Mouse (Mus musculus): ENCODE measurements at regions not wholly inside any gene's neighbourhood (a gene's known extent, or its start where the extent isn't known, plus 50 kb on each side); places are given as distances from the start of the nearest gene placed in this dataset.

- peak; percentile 48 for DNase-seq (ENCODE audit: low read depth, low spot score)
Measured at GRCm38 (mm10) chr1:35826575-35827114, 241.6 kb upstream of the Hs6st1 start.

- no peak for DNase-seq (ENCODE audit: low read depth, low spot score)
Measured at GRCm38 (mm10) chr1:35827471-35827870, 240.7 kb upstream of the Hs6st1 start.

- no peak for DNase-seq (ENCODE audit: low read depth, low spot score)
Measured at GRCm38 (mm10) chr1:35834180-35834579, 234.0 kb upstream of the Hs6st1 start.

- DNase-seq (ENCODE audit: low read depth, low spot score) = no peak
Measured at GRCm38 (mm10) chr1:35836552-35836951, 231.6 kb upstream of the Hs6st1 start.

GRCm38 (mm10) chr1:35838625-35839024 lies 229.6 kb upstream of the Hs6st1 start:
- no peak for DNase-seq (ENCODE audit: low read depth, low spot score)

- DNase-seq (ENCODE audit: low read depth, low spot score) = peak; percentile 30
Measured at GRCm38 (mm10) chr1:35839446-35839845, 228.8 kb upstream of the Hs6st1 start.

- no peak for DNase-seq (ENCODE audit: low read depth, low spot score)
Measured at GRCm38 (mm10) chr1:35841626-35842025, 226.6 kb upstream of the Hs6st1 start.

- no peak for DNase-seq (ENCODE audit: low read depth, low spot score)
Measured at GRCm38 (mm10) chr1:35842707-35843106, 225.5 kb upstream of the Hs6st1 start.

DNA sequence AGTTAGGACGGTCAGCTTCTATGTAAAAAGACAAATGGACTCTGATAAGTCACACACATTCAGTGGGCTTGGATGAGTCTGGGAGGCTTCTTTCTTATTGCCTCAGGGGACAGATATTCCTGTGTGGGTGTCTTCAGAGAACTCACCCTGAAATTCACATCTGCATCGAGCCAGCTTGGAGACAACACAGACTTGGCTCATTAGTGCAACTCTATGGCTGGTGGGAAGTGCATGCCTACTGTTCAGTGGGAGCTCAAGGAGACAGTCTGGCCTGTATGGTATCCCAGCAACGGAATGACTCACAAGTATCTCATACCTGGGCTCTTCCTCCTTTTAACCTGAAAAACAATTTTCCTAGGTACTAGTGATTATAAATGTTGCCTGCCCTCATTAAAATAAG lies 224.6 kb upstream of the Hs6st1 start:
- DNase-seq (ENCODE audit: low read depth, low spot score) = peak; percentile 76

DNA sequence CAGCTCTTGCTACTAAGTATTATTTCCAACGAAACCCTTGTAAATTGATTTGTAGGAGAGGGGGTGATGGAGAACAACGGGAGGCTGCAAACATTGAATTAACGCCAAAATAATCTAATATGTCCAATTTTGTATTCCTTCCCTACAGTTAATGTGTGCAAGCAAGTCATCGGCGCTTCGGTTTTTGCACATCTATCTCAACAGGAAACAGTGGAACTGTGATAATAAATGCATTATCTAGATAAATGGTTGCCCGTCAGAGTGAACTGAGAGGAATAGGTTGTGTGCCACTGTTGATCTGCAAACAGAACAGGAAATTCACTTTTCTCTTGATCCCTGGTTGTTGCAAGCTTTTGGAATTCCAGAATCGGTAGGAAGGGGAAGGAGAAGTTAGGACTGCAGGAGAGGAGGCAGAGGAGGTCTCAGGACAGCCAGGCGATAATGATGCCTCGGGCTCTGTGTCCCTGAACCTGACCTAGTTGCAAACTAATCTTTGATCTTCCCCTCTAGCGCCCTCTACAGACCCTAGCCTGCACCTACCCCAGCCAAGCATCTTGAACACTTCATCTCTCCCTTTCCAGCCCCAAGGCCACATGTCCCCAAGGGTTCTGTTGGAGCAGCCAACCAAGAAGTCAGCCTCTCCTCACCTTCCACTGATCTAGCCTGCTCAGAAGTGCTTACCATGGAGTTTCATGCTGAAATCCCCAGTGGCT lies 221.8 kb upstream of the Hs6st1 start:
- DNase-seq (ENCODE audit: low read depth, low spot score) = peak; percentile 56

DNA sequence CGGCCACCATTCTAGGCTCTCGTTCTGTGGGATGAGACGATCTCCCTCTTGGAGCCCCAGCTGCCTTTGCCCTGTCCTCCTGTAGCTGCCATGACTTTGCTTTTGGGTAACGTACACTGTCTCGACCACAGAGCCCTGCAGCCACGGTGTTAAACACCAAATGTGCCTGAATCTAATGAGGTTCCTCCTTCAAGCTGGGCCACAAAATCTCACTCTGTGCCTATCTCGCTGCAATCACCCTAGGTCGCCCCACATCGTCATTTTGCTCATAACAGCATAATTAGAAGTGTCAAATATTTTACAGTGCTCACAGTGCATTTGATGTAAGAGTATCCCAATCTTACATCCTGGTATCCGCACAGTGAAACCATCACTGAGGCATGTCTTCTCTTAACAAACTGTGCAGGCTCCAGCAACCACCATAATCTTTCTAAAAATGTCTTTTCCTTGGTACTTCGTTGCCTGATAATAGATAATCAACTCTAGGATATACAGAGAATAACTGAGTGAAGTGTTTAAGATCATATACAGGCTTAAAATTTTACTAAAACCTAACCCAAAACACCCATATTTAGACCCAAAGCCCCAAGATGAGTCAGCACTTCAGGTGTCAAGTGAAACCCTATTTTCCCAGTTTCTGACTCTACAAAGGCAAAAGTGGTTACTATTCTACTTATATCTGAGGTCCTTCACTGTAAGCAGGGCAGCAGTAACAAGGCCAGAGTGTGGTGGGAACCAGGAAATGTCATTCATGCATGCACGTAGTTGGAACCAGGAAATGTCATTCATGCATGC lies 219.8 kb upstream of the Hs6st1 start:
- no peak for DNase-seq (ENCODE audit: low read depth, low spot score)

- DNase-seq (ENCODE audit: low read depth, low spot score) = peak; percentile 70
Measured at GRCm38 (mm10) chr1:35849406-35850190, 218.6 kb upstream of the Hs6st1 start.

DNA sequence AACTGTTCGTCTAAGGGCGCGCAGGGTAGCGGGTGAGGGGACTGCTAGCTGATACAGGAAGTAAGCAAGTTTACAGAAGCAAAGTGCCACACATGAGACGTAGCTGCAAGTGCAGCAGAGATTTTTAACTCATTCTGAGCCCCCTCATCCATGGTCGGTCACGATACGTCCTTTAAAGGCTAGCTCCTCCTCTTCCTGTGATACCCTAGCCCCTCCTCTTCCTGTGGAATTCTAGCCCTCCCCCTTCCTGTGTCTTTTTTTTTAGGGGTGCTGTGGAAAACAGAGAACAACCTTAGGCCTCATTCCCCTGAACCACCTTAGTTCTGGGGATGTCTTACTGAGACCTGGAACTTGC lies 218.0 kb upstream of the Hs6st1 start:
- DNase-seq (ENCODE audit: low read depth, low spot score) = no peak

- DNase-seq (ENCODE audit: low read depth, low spot score) = peak; percentile 28
Measured at GRCm38 (mm10) chr1:35850566-35851085, 217.6 kb upstream of the Hs6st1 start.

DNA sequence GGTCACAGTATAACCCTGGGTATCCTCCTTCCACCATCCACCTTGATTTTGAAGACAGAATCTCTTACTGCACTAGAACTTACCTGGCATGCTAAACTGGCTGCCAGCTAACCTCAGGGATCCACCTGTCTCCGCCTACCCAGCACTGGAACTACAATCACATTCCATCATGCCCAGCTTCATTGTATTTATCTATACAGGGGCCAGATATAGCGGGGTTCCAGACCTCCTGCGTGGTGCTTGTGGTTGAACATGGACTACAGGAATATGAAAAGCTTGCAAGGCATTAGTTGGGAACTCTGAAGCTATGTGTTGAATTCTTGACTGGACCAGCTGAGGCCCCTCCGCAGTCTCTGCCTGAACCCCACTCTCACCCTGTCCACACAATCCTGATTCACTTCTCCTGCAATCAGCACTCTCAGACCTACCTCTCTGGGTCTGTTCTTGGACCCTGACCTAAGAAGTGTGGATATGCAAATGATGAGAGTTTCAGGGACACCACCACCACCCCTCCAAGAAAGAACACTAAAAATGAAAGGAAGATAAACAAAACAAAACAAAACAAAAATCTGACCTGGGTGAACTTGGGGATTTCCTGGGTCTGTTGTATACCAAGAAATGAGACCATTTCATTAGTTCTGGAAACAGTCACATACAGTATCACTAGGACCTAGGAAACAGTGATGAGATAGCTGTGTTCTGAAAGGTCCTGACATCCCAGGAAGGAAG lies 216.4 kb upstream of the Hs6st1 start:
- no peak for DNase-seq (ENCODE audit: low read depth, low spot score)

DNA sequence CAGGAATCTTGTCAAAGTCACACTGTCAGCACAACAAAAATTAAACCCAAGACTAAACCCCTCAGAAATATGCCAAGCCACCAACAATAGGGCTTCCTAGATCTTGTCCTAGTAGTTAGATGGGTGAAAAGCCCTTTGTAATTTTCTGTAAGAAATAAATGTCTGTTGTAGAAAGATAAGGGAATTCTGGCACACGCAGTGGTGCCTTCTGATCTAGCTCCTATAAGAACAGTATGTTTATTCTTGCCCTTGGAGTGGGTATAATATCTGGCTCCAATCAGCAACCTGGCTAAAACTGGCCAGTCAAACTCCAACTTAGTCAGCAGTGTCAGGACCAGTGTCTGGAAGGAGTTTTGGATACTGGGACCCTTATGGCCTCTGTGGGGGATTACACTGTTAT lies 215.2 kb upstream of the Hs6st1 start:
- DNase-seq (ENCODE audit: low read depth, low spot score) = no peak

- no peak for DNase-seq (ENCODE audit: low read depth, low spot score)
Measured at GRCm38 (mm10) chr1:35855650-35856049, 212.6 kb upstream of the Hs6st1 start.

DNA sequence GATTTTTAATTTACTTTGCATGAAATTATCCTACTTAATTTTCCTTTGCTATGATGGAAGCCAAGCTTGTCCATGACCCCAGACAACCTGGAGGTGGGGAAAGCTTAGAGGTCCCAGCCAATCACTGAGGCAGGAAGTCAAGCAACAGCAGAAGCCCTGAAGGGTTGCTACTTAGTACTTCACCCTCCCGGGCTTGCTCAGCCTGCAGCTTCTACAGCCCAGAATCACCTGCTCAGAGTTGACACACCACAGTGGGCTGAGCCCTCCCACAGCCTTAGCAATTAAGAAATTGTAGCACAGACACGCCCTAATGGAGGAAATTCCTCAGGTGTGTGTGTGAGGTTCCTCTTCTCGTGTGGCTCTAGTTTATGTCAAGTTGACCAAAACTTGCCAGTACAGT lies 209.9 kb upstream of the Hs6st1 start:
- no peak for DNase-seq (ENCODE audit: low read depth, low spot score)

DNA sequence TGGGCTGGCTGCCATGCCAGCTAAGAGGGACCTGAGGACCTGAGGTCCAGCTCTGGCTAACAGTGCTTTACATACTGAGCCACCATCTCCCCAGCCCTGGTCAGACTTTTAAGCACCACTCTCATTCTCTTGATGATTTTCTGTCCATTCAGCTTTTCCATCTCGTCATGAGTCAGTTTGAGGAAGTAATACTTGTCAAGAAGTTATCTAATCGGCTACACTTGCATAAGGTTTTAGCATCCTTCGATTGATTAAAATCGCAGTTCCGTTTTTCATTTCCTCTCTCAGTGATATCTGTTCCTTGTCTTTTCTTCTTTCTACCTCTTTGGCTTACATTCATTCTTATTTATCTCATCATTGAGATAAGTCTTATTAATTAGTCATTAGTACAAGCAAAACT lies 207.4 kb upstream of the Hs6st1 start:
- DNase-seq (ENCODE audit: low read depth, low spot score) = no peak

- no peak for DNase-seq (ENCODE audit: low read depth, low spot score)
Measured at GRCm38 (mm10) chr1:35862196-35862595, 206.0 kb upstream of the Hs6st1 start.

GRCm38 (mm10) chr1:35862661-35863060 lies 205.5 kb upstream of the Hs6st1 start:
- no peak for DNase-seq (ENCODE audit: low read depth, low spot score)

Measured in brain, adult 2 months (tissue).